Mouse (Mus musculus): ENCODE results near the gene Adamts6. TPM values are rescaled to one million over a fixed set of nuclear protein-coding genes. Genes with fewer than 3 reads are reported as not detected.

Adamts6 gene
- total RNA-seq, 2 experiments from 2014 or later, result 4.4 to 4.9 TPM

DNA sequence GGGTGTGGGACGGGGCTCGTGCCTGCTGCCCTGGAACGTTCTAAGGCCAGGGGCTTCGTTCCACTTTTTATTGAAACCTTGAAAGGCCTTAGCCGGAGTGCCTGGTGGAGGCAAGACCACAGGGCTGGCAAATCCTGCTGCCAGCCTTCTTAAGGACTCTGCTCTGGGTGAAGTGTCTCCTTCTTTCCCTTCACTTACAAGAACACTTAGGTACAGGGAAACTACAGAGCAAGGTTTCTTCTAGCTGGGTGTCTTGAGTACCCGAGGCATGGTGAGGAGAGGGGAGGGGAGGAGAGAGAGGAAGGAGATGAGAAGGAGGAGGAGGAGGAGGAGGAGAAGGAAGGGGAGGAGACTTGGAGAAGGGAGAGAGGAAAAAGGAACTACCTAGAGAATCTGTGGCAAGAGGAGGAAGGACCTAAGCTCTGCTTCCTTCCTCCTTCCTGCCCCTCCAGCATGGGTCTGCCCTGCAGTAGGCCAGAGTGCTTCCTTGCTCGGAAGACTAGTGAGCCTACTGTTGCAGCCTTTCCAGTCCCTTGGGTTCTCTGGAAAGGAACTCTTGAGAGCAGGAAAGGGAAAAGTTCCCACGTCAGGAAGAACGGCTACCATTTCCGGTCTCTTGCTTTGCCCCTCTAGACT is 254.6 kb downstream of the Adamts6 start:
- intact Hi-C loops (cut with DNase I), result no loop called here
- DNase-seq (ENCODE audit: low spot score in 2 of 2), result no peak

DNA sequence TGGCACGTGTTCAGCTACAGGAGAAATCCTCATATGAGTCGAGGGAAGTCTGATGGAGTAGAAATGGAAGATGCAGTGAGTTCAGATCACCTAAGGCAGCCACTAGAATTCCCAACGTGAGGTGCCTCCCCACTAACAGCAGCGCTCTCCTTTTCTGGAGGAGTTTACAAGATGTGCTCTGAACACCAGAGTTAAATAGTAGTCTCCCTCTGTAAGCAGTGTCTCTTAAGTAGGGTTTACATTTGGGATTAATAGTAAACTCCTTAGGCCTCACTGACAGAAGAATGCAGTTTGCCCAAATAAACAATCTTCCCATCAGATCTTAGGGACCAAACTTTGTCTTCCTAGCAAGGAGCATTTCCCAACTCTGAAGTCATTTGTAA is 255.1 kb downstream of the Adamts6 start:
- DNase-seq (ENCODE audit: low spot score in 2 of 2), result no peak
- intact Hi-C loops (cut with DNase I), result no loop called here

Other genes with a start within 250 kb of the Adamts6 start
- 10 to 100 TPM; 28.9 to 30.4 TPM for gene Nln, start 178.2 kb upstream of the Adamts6 start, total RNA-seq (2021)
- 100 to 1,000 TPM; 127 to 157 TPM for gene Sgtb, start 178.1 kb upstream of the Adamts6 start, total RNA-seq (2021)
- gene Trappc13, start 109.4 kb upstream of the Adamts6 start, total RNA-seq (2021), result 10 to 100 TPM; 52.0 to 55.4 TPM
- gene Trim23, start 109.0 kb upstream of the Adamts6 start, total RNA-seq (2021), result 10 to 100 TPM; 53.9 to 54.4 TPM
- 1 to 10 TPM; 1.0 to 1.2 TPM for gene Cenpk, start 59.2 kb upstream of the Adamts6 start, total RNA-seq (2021)
- gene Ppwd1, start 59.0 kb upstream of the Adamts6 start, total RNA-seq (2021), result 10 to 100 TPM in 1 of 2 experiments, 1 to 10 TPM in 1; 9.3 to 13.7 TPM